Mouse (Mus musculus) thymus, adult 2 months (tissue): Measurements from ENCODE around the gene Odf3l1.

Experiments used
- CTCF ChIP-seq: fragments of 200-500 bp; IDR thresholded peaks from 2 replicates; pipeline ENCODE4 v1.5.1; 2012; ENCODE audit warnings: mild to moderate bottlenecking, control low read depth, low read length, moderate library complexity, borderline replicate concordance; ENCODE audit not compliant: control insufficient read depth, poor library complexity, insufficient read depth; ENCODE audit errors: extremely low read depth
- POLR2A ChIP-seq: fragments of 200-500 bp; IDR thresholded peaks from 2 replicates; pipeline ENCODE4 v1.6.1; 2012; ENCODE audit warnings: mild to moderate bottlenecking, low read length, control low read depth, moderate library complexity; ENCODE audit not compliant: control insufficient read depth, poor library complexity, insufficient read depth; ENCODE audit errors: extremely low read depth

DNA sequence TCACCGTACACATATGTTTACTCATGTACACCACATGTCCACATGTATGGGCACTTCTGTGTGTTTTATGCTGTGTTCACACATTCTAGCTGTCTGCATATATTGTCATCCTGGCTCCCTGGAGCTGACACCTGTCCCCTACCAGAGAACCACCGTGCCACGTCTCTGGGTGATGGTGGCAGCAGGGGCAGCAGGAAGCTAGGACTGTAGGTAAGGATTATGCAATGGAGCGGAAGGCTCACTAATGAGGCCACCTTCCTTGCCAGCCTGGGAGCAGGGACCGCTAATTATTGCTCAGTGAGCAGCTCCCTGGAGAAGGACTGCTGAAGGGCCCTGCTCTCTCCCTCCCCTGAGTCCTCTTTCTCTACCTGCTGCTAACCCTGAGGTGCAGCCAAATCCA, 23.8 kb downstream of the Odf3l1 start:
- TF ChIP-seq CTCF (no peak), POLR2A (no peak)
